21 mouse cellular contexts compared by ENCODE assay signal in genomic region chr4:102542976-102543375, GRCm38 (mm10).
DNase-seq lines count a peak whose midpoint lies in the region; ATAC-seq and TF ChIP-seq lines count a peak whose summit lies in the region.
"Had no signal": no experiment of that assay in that cellular context is flagged by ENCODE, and none has a peak within 500 bp of the region (broad histone marks: within the 10 kb centered on the region; RNA-seq: fewer than 3 reads in every experiment).

No protein-coding gene starts in this region.

- no peak overlapping the region for H3K27ac ChIP-seq in liver, postnatal 0 days (ENCODE audit: low read depth)
- no peak overlapping the region for H3K27ac ChIP-seq in liver, embryonic 12.5 days
- no peak overlapping the region for H3K27ac ChIP-seq in intestine, embryonic 15.5 days
- H3K27ac ChIP-seq: embryonic facial prominence, embryonic 10.5 days; embryonic facial prominence, embryonic 12.5 days; forebrain, embryonic 10.5 days; forebrain, embryonic 12.5 days had no signal

- TF ChIP-seq CTCF in liver, postnatal 0 days (IDR thresholded peaks at IDR 0.05; ENCODE audit: low read depth), result no peak

- no peaks in the 10 kb centered on the region for H3K27me3 ChIP-seq in liver, postnatal 0 days (ENCODE audit: insufficient read depth, low read length)
- no peaks in the 10 kb centered on the region for H3K27me3 ChIP-seq in liver, embryonic 12.5 days (replicated peaks)
- H3K27me3 ChIP-seq in intestine, embryonic 15.5 days (replicated peaks), result no peaks in the 10 kb centered on the region
- H3K27me3 ChIP-seq: embryonic facial prominence, embryonic 12.5 days; forebrain, embryonic 12.5 days had no signal

- H3K4me1 ChIP-seq in liver, postnatal 0 days (ENCODE audit: insufficient read depth), result peaks cover 11% of the 10 kb centered on the region; the same call in 1 of the 2 replicates
- no peaks in the 10 kb centered on the region for H3K4me1 ChIP-seq in liver, embryonic 12.5 days
- no peaks in the 10 kb centered on the region for H3K4me1 ChIP-seq in intestine, embryonic 15.5 days (replicated peaks)
- H3K4me1 ChIP-seq: embryonic facial prominence, embryonic 10.5 days; embryonic facial prominence, embryonic 12.5 days; forebrain, embryonic 10.5 days; forebrain, embryonic 12.5 days had no signal

- H3K4me3 ChIP-seq in liver, postnatal 0 days (ENCODE audit: low read depth, low read length), result no peak overlapping the region
- no peak overlapping the region for H3K4me3 ChIP-seq in liver, embryonic 12.5 days
- H3K4me3 ChIP-seq in intestine, embryonic 15.5 days (replicated peaks), result no peak overlapping the region
- H3K4me3 ChIP-seq: embryonic facial prominence, embryonic 10.5 days; embryonic facial prominence, embryonic 12.5 days; forebrain, embryonic 10.5 days; forebrain, embryonic 12.5 days had no signal

- DNase-seq in liver, postnatal 0 days, result no peak
- peak; percentile 15 for DNase-seq in lung, postnatal 36 days
- DNase-seq in lung, postnatal 25 days (ENCODE audit: low spot score), result no peak
- DNase-seq in fat pad, adult 2 months (ENCODE audit: extremely low read depth, low read depth, low spot score), result peak; percentile 74
- DNase-seq in gastrocnemius, adult 18-20 months (ENCODE audit: low spot score), result no peak
- DNase-seq: adrenal gland, adult 8-10 months; adrenal gland, postnatal 14 days; adrenal gland, postnatal 36 days; cerebellum, adult 11-12 months; cerebellum, adult 2 months; cerebellum, adult 9-10 months; cerebellum, postnatal 10 days; cerebellum, postnatal 25 days had no signal

- H3K4me2 ChIP-seq in liver, postnatal 0 days (ENCODE audit: low read depth, low read length), result no peak overlapping the region
- no peak overlapping the region for H3K4me2 ChIP-seq in liver, embryonic 12.5 days
- no peak overlapping the region for H3K4me2 ChIP-seq in intestine, embryonic 15.5 days (replicated peaks)
- H3K4me2 ChIP-seq: embryonic facial prominence, embryonic 12.5 days; forebrain, embryonic 12.5 days had no signal

- H3K9me3 ChIP-seq in liver, postnatal 0 days (ENCODE audit: low read length), result no peaks in the 10 kb centered on the region
- no peaks in the 10 kb centered on the region for H3K9me3 ChIP-seq in liver, embryonic 12.5 days (replicated peaks)
- no peaks in the 10 kb centered on the region for H3K9me3 ChIP-seq in intestine, embryonic 15.5 days
- H3K9me3 ChIP-seq: embryonic facial prominence, embryonic 10.5 days; embryonic facial prominence, embryonic 12.5 days; forebrain, embryonic 10.5 days; forebrain, embryonic 12.5 days had no signal

- ATAC-seq in liver, postnatal 0 days, result peak; percentile 68
- no peak for ATAC-seq in liver, embryonic 12.5 days
- no peak for ATAC-seq in intestine, embryonic 15.5 days
- ATAC-seq: forebrain, embryonic 14.5 days; forebrain, embryonic 16.5 days had no signal

- TF ChIP-seq EP300 in liver, postnatal 0 days (IDR thresholded peaks at IDR 0.05; ENCODE audit: low read depth), result no peak

- H3K36me3 ChIP-seq in liver, postnatal 0 days (replicated peaks; ENCODE audit: insufficient read depth, low read length), result no peaks in the 10 kb centered on the region
- H3K36me3 ChIP-seq in liver, embryonic 12.5 days, result no peaks in the 10 kb centered on the region
- no peaks in the 10 kb centered on the region for H3K36me3 ChIP-seq in intestine, embryonic 15.5 days
- H3K36me3 ChIP-seq: embryonic facial prominence, embryonic 10.5 days; embryonic facial prominence, embryonic 12.5 days; forebrain, embryonic 10.5 days; forebrain, embryonic 12.5 days had no signal

- H3K9ac ChIP-seq in liver, postnatal 0 days (replicated peaks), result no peak overlapping the region
- H3K9ac ChIP-seq in liver, embryonic 12.5 days, result no peak overlapping the region
- no peak overlapping the region for H3K9ac ChIP-seq in intestine, embryonic 15.5 days
- H3K9ac ChIP-seq: embryonic facial prominence, embryonic 12.5 days; forebrain, embryonic 12.5 days had no signal

- 56% methylated on average over 3 of the region's 3 CpGs for WGBS in liver, postnatal 0 days (ENCODE audit: insufficient replicate concordance)
- WGBS in liver, embryonic 12.5 days (ENCODE audit: insufficient replicate concordance), result 62% methylated on average over 3 of the region's 3 CpGs
- 77% methylated on average over 3 of the region's 3 CpGs for WGBS in intestine, embryonic 15.5 days

Comparison
In these comparisons a context has a peak if more than half of its experiments do, and no peak if none do; other contexts are left out.
1. DNase-seq: peak in lung, postnatal 36 days (single experiment) and fat pad, adult 2 months (single experiment); none in liver, postnatal 0 days (single experiment), lung, postnatal 25 days (single experiment) and gastrocnemius, adult 18-20 months (single experiment).